Mouse (Mus musculus) left cerebral cortex, postnatal 36 days (tissue): ENCODE measurements around the gene Atp6v1c2. TPM values are rescaled to one million over a fixed set of nuclear protein-coding genes. Genes with fewer than 3 reads are reported as not detected.

Experiments used
- DNase-seq, 2 experiments: peaks; one replicate each; pipeline ENCODE4 v3.0.0; 2021 to 2022; ENCODE audit warnings: low spot score in 2 of 2, mixed read lengths in 1 of 2
- intact Hi-C: fragments of 180-260 bp; cut with DNase I; formaldehyde crosslinking; loops from one replicate; pipeline ENCODE4 v1.15.1; 2025
- total RNA-seq, 2 experiments: library from RNA; stranded (reverse); gene quantifications; 2 replicates each; pipeline ENCODE4 v1.2.3; 2021

Atp6v1c2 gene
- 1 to 10 TPM; 3.1 to 5.4 TPM for total RNA-seq

GRCm38 (mm10) chr12:17329259-17329658 is at the start of gene Atp6v1c2:
Gene Atp6v1c2, minus strand, starts transcription at chr12:17329359.
- intact Hi-C loops, result no loop called here
- DNase-seq, result no peak

GRCm38 (mm10) chr12:17376521-17376920 is 47.4 kb upstream of the Atp6v1c2 start:
- intact Hi-C loops, result no loop called here
- DNase-seq, result no peak

GRCm38 (mm10) chr12:17375243-17375642 is 46.1 kb upstream of the Atp6v1c2 start:
- intact Hi-C loops, result no loop called here
- no peak for DNase-seq

GRCm38 (mm10) chr12:17373470-17373975 is 44.4 kb upstream of the Atp6v1c2 start:
- intact Hi-C loops, result no loop called here
- no peak for DNase-seq

GRCm38 (mm10) chr12:17372696-17373095 is 43.5 kb upstream of the Atp6v1c2 start:
- DNase-seq, result no peak
- intact Hi-C loops, result no loop called here

- no peak for DNase-seq
- intact Hi-C loops, result no loop called here
Measured at GRCm38 (mm10) chr12:17371589-17372235, 42.6 kb upstream of the Atp6v1c2 start.

- intact Hi-C loops, result loop anchor here (5.0 kb wide), 2 partner anchors 183 to 438 kb away; no protein-coding TSS in a partner anchor
- DNase-seq, result no peak
Measured at GRCm38 (mm10) chr12:17369551-17370325, 40.6 kb upstream of the Atp6v1c2 start.

- intact Hi-C loops, result loop anchor here (5.0 kb wide), 2 partner anchors 183 to 438 kb away; no protein-coding TSS in a partner anchor
- no peak for DNase-seq
Measured at GRCm38 (mm10) chr12:17369111-17369510, 40.0 kb upstream of the Atp6v1c2 start.

- DNase-seq, result peak; percentile 25 to 29
- intact Hi-C loops, result loop anchor here (5.0 kb wide), 2 partner anchors 185 to 440 kb away; no protein-coding TSS in a partner anchor
Measured at GRCm38 (mm10) chr12:17366981-17367380, 37.8 kb upstream of the Atp6v1c2 start.

GRCm38 (mm10) chr12:17362316-17362715 is 33.2 kb upstream of the Atp6v1c2 start:
- DNase-seq, result no peak
- intact Hi-C loops, result no loop called here

- no peak for DNase-seq
- intact Hi-C loops, result no loop called here
Measured at GRCm38 (mm10) chr12:17360650-17361049, 31.5 kb upstream of the Atp6v1c2 start.

GRCm38 (mm10) chr12:17360104-17360503 is 30.9 kb upstream of the Atp6v1c2 start:
- DNase-seq, result no peak
- intact Hi-C loops, result no loop called here

- intact Hi-C loops, result no loop called here
- DNase-seq, result peak in 1 of 2 experiments; percentile 21
Measured at GRCm38 (mm10) chr12:17358981-17359380, 29.8 kb upstream of the Atp6v1c2 start.

GRCm38 (mm10) chr12:17357795-17358194 is 28.6 kb upstream of the Atp6v1c2 start:
- DNase-seq, result no peak
- intact Hi-C loops, result no loop called here

- no peak for DNase-seq
- intact Hi-C loops, result no loop called here
Measured at GRCm38 (mm10) chr12:17356853-17357252, 27.7 kb upstream of the Atp6v1c2 start.

- intact Hi-C loops, result no loop called here
- DNase-seq, result no peak
Measured at GRCm38 (mm10) chr12:17350106-17350505, 20.9 kb upstream of the Atp6v1c2 start.

- peak; percentile 92 for DNase-seq
Measured at GRCm38 (mm10) chr12:17348048-17349036, 19.2 kb upstream of the Atp6v1c2 start, which contains the start of gene Nol10. Gene Nol10, plus strand, starts transcription at chr12:17348458.

GRCm38 (mm10) chr12:17347327-17348047 is 18.3 kb upstream of the Atp6v1c2 start:
- DNase-seq, result no peak
- intact Hi-C loops, result loop anchor here (5.0 kb wide), 1 partner anchor 60 kb away; no protein-coding TSS in a partner anchor

More at GRCm38 (mm10) chr12:17348048-17349036, 19.2 kb upstream of the Atp6v1c2 start, which contains the start of gene Nol10:
- intact Hi-C loops, result loop anchor here (5.0 kb wide), 1 partner anchor 61 kb away; no protein-coding TSS in a partner anchor
